ENCODE assay signal across 12 mouse cellular contexts in genomic region chr3:148977838-148978237, GRCm38 (mm10). TPM values are rescaled to one million over a fixed set of nuclear protein-coding genes. Genes with fewer than 3 reads are reported as not detected.
A peak's percentile ranks its signal among the peaks of the same experiment; 100 is the strongest.
DNase-seq lines count a peak whose midpoint lies in the region; ATAC-seq and TF ChIP-seq lines count a peak whose summit lies in the region.
"Had no signal": no experiment of that assay in that cellular context is flagged by ENCODE, and none has a peak within 500 bp of the region (broad histone marks: within the 10 kb centered on the region; RNA-seq: fewer than 3 reads in every experiment).

No protein-coding gene starts in this region.

- 64% methylated on average over 6 of the region's 6 CpGs for WGBS in heart, embryonic 15.5 days
- 72% methylated on average over 6 of the region's 6 CpGs for WGBS in lung, postnatal 0 days
- 61% methylated on average over 6 of the region's 6 CpGs for WGBS in lung, adult 2 months
- WGBS in forebrain, postnatal 0 days: 27% methylated on average over 6 of the region's 6 CpGs
- whole genome bisulfite sequencing in neural tube, embryonic 15.5 days: 69% methylated on average over 6 of the region's 6 CpGs

- H3K4me1 ChIP-seq in heart, embryonic 15.5 days (replicated peaks): peaks cover 35% of the 10 kb centered on the region
- H3K4me1 ChIP-seq in lung, postnatal 0 days (ENCODE audit: insufficient read depth, low read depth, low read length): peaks cover 13% of the 10 kb centered on the region; the same call in 1 of the 2 replicates
- peaks cover 11% of the 10 kb centered on the region for H3K4me1 ChIP-seq in lung, adult 2 months (ENCODE audit: control insufficient read depth, insufficient read depth, low read length)
- H3K4me1 ChIP-seq in forebrain, postnatal 0 days (ENCODE audit: insufficient read depth): peaks cover 3% of the 10 kb centered on the region; the same call in 1 of the 2 replicates
- H3K4me1 ChIP-seq in neural tube, embryonic 15.5 days: peaks cover 38% of the 10 kb centered on the region

- no peaks in the 10 kb centered on the region for H3K36me3 ChIP-seq in heart, embryonic 15.5 days
- no peaks in the 10 kb centered on the region for H3K36me3 ChIP-seq in lung, postnatal 0 days (ENCODE audit: insufficient read depth, low read length)
- H3K36me3 ChIP-seq in forebrain, postnatal 0 days (ENCODE audit: insufficient read depth): no peaks in the 10 kb centered on the region
- no peaks in the 10 kb centered on the region for H3K36me3 ChIP-seq in neural tube, embryonic 15.5 days
- H3K36me3 ChIP-seq: embryonic facial prominence, embryonic 12.5 days; limb, embryonic 15.5 days had no signal

- H3K9me3 ChIP-seq in heart, embryonic 15.5 days (replicated peaks): no peaks in the 10 kb centered on the region
- no peaks in the 10 kb centered on the region for H3K9me3 ChIP-seq in lung, postnatal 0 days (ENCODE audit: low read length)
- H3K9me3 ChIP-seq in forebrain, postnatal 0 days (ENCODE audit: low read length): no peaks in the 10 kb centered on the region
- H3K9me3 ChIP-seq in neural tube, embryonic 15.5 days (replicated peaks): no peaks in the 10 kb centered on the region
- H3K9me3 ChIP-seq: embryonic facial prominence, embryonic 12.5 days; limb, embryonic 15.5 days had no signal

- no peak overlapping the region for H3K4me3 ChIP-seq in heart, embryonic 15.5 days
- H3K4me3 ChIP-seq in lung, postnatal 0 days (ENCODE audit: low read depth, low read length): no peak overlapping the region
- no peak overlapping the region for H3K4me3 ChIP-seq in lung, adult 2 months (replicated peaks; ENCODE audit: extremely low read depth, low read depth, low read length)
- H3K4me3 ChIP-seq in forebrain, postnatal 0 days (ENCODE audit: low read depth, low read length): peak overlapping the region; percentile 36
- H3K4me3 ChIP-seq in neural tube, embryonic 15.5 days (replicated peaks): peak overlapping the region; percentile 36; the same call in 1 of the 2 replicates
- H3K4me3 ChIP-seq: embryonic facial prominence, embryonic 12.5 days; limb, embryonic 15.5 days had no signal

- no peak overlapping the region for H3K9ac ChIP-seq in heart, embryonic 15.5 days
- no peak overlapping the region for H3K9ac ChIP-seq in lung, postnatal 0 days (replicated peaks; ENCODE audit: low read depth)
- H3K9ac ChIP-seq in forebrain, postnatal 0 days: peak overlapping the region; percentile 43
- peak overlapping the region; percentile 47; the same call in 1 of the 2 replicates for H3K9ac ChIP-seq in neural tube, embryonic 15.5 days (replicated peaks)
- H3K9ac ChIP-seq: embryonic facial prominence, embryonic 12.5 days; limb, embryonic 15.5 days had no signal

- no peaks in the 10 kb centered on the region for H3K27me3 ChIP-seq in heart, embryonic 15.5 days
- H3K27me3 ChIP-seq in lung, postnatal 0 days (replicated peaks; ENCODE audit: insufficient read depth, low read length): no peaks in the 10 kb centered on the region
- no peaks in the 10 kb centered on the region for H3K27me3 ChIP-seq in forebrain, postnatal 0 days (ENCODE audit: insufficient read depth, low read length)
- no peaks in the 10 kb centered on the region for H3K27me3 ChIP-seq in neural tube, embryonic 15.5 days (replicated peaks)
- H3K27me3 ChIP-seq: embryonic facial prominence, embryonic 12.5 days; limb, embryonic 15.5 days had no signal

- TF ChIP-seq POLR2A in lung, adult 2 months (IDR thresholded peaks at IDR 0.05; ENCODE audit: borderline replicate concordance, extremely low read depth, low read depth, low read length): no peak

- DNase-seq in heart, adult 8-10 months (ENCODE audit: low spot score): no peak
- DNase-seq in lung, postnatal 0 days (ENCODE audit: low spot score): no peak
- DNase-seq in lung, adult 2 months: no peak
- DNase-seq in forebrain, postnatal 0 days: peak; percentile 48
- DNase-seq in embryo, embryonic 10.5 days (ENCODE audit: low spot score): no peak
- DNase-seq in frontal cortex, postnatal 25 days (ENCODE audit: low spot score in 2 of 2): no peak
- DNase-seq: cerebellum, adult 18-20 months; gastrocnemius, postnatal 10 days had no signal

- no peak for TF ChIP-seq CTCF in lung, postnatal 0 days (IDR thresholded peaks at IDR 0.05)
- no peak for TF ChIP-seq CTCF in lung, adult 2 months (IDR thresholded peaks at IDR 0.05; ENCODE audit: insufficient read depth, low read length)
- TF ChIP-seq CTCF in forebrain, postnatal 0 days (IDR thresholded peaks at IDR 0.05; ENCODE audit: low read depth): no peak

- no peak for ATAC-seq in heart, embryonic 15.5 days (replicated peaks; ENCODE audit: insufficient number of reproducible peaks, insufficient read depth, low FRiP score, low read depth)
- ATAC-seq in lung, postnatal 0 days: no peak
- no peak for ATAC-seq in forebrain, postnatal 0 days
- ATAC-seq in neural tube, embryonic 15.5 days (ENCODE audit: low FRiP score): no peak

- H3K27ac ChIP-seq in heart, embryonic 15.5 days: no peak overlapping the region
- no peak overlapping the region for H3K27ac ChIP-seq in lung, postnatal 0 days (ENCODE audit: low read length)
- H3K27ac ChIP-seq in forebrain, postnatal 0 days (ENCODE audit: low read depth, low read length): peak overlapping the region; percentile 72
- H3K27ac ChIP-seq in neural tube, embryonic 15.5 days (replicated peaks): peak overlapping the region; percentile 78; the same call in 1 of the 2 replicates
- H3K27ac ChIP-seq: embryonic facial prominence, embryonic 12.5 days; limb, embryonic 15.5 days had no signal

- no peak for TF ChIP-seq EP300 in lung, postnatal 0 days (IDR thresholded peaks at IDR 0.05)

- peak overlapping the region; percentile 61 for H3K4me2 ChIP-seq in heart, embryonic 15.5 days
- peak overlapping the region; percentile 55; the same call in 1 of the 2 replicates for H3K4me2 ChIP-seq in lung, postnatal 0 days (replicated peaks; ENCODE audit: low read depth, low read length)
- peak overlapping the region; percentile 61 for H3K4me2 ChIP-seq in forebrain, postnatal 0 days (ENCODE audit: low read depth)
- peak overlapping the region; percentile 62 for H3K4me2 ChIP-seq in neural tube, embryonic 15.5 days

RNA-seq across cellular contexts. Expression of gene Adgrl2, which starts 12.5 kb away (rescaled TPM):
- polyA plus RNA-seq in heart, embryonic 15.5 days (2015; fragmentation: Nextera tagmentation; extraction: Ambion mirVana): 33.3 and 39.8 TPM in 2 replicates
- 10 to 100 TPM; 49.7 to 58.2 (median 51.3) TPM for total RNA-seq in heart, adult 8-10 months (2022)
- 46.3 and 56.4 TPM in 2 replicates for polyA plus RNA-seq in lung, postnatal 0 days (2015; fragmentation: Nextera tagmentation; extraction: Ambion mirVana)
- 92.7 and 94.3 TPM in 2 replicates for polyA plus RNA-seq in lung, adult 2 months (2012; rRNA removed)
- 100 and 116 TPM in 2 replicates for total RNA-seq in forebrain, postnatal 0 days (2014; rRNA removed)
- polyA plus RNA-seq in forebrain, postnatal 0 days (2015; fragmentation: Nextera tagmentation; extraction: Ambion mirVana): 66.3 and 73.6 TPM in 2 replicates
- polyA plus RNA-seq in neural tube, embryonic 15.5 days (2015; fragmentation: Nextera tagmentation; extraction: Ambion mirVana): 136 and 171 TPM in 2 replicates

Comparison
In these comparisons a context has a peak if more than half of its experiments do, and no peak if none do; other contexts are left out.
1. H3K27ac ChIP-seq: peak in forebrain, postnatal 0 days (single experiment) and neural tube, embryonic 15.5 days (single experiment); none in heart, embryonic 15.5 days (single experiment) and lung, postnatal 0 days (single experiment).
2. H3K4me3 ChIP-seq: peak in forebrain, postnatal 0 days (single experiment) and neural tube, embryonic 15.5 days (single experiment); none in heart, embryonic 15.5 days (single experiment), lung, postnatal 0 days (single experiment) and lung, adult 2 months (single experiment).
3. H3K9ac ChIP-seq: peak in forebrain, postnatal 0 days (single experiment) and neural tube, embryonic 15.5 days (single experiment); none in heart, embryonic 15.5 days (single experiment) and lung, postnatal 0 days (single experiment).
4. Peak in every context shown above with its lines, with median percentiles within 50 percentile points of each other: H3K4me2 ChIP-seq.